Mouse (Mus musculus) embryonic facial prominence, embryonic 15.5 days (tissue): ENCODE results near the gene Tmem115. TPM values are rescaled to one million over a fixed set of nuclear protein-coding genes. Genes with fewer than 3 reads are reported as not detected.

Experiments used
- ATAC-seq: fragments of 200-750 bp; cut with Nextera tagmentation; 2 replicates; pipeline ENCODE4 v1.8.0; 2017; ENCODE audit warnings: low read depth, moderate TSS enrichment; ENCODE audit not compliant: insufficient number of reproducible peaks, low FRiP score, low TSS enrichment
- H3K27ac ChIP-seq: fragments of 300-500 bp; sonication (generic); replicated peaks from 2 replicates; pipeline ENCODE4 v1.5.1; 2015; ENCODE audit warnings: mild to moderate bottlenecking, inconsistent platforms
- H3K27me3 ChIP-seq: fragments of 300-500 bp; sonication (generic); 2 replicates; pipeline ENCODE4 v1.6.1; 2015; ENCODE audit warnings: inconsistent platforms
- H3K36me3 ChIP-seq: fragments of 300-500 bp; sonication (generic); 2 replicates; pipeline ENCODE4 v1.6.1; 2015; ENCODE audit warnings: mild to moderate bottlenecking, inconsistent platforms
- H3K4me1 ChIP-seq: fragments of 300-500 bp; sonication (generic); 2 replicates; pipeline ENCODE4 v1.6.1; 2015; ENCODE audit warnings: inconsistent platforms
- H3K4me2 ChIP-seq: fragments of 300-500 bp; sonication (generic); replicated peaks from 2 replicates; pipeline ENCODE4 v1.6.1; 2015; ENCODE audit warnings: mild to moderate bottlenecking, inconsistent platforms
- H3K4me3 ChIP-seq: fragments of 300-500 bp; sonication (generic); replicated peaks from 2 replicates; pipeline ENCODE4 v1.5.1; 2015; ENCODE audit warnings: mild to moderate bottlenecking, inconsistent platforms
- H3K9ac ChIP-seq: fragments of 300-500 bp; sonication (generic); 2 replicates; pipeline ENCODE4 v1.6.1; 2015; ENCODE audit warnings: inconsistent platforms
- H3K9me3 ChIP-seq: fragments of 300-500 bp; sonication (generic); replicated peaks from 2 replicates; pipeline ENCODE4 v1.6.1; 2016; ENCODE audit warnings: inconsistent platforms
- WGBS: fragments of 180-500 bp; shearing (Covaris S2); methylation state at CpG from one replicate; pipeline ENCODE4 v1.1.7; 2015; 5-methylcytosine and 5-hydroxymethylcytosine counted together
- polyA plus RNA-seq: library from polyadenylated mRNA; unstranded; fragments of >200 nt; fragmentation: Nextera tagmentation; extraction: Ambion mirVana; gene quantifications from 2 replicates; pipeline ENCODE4 v1.2.1, GENCODE M21; 2015

Gene Tmem115
- polyA plus RNA-seq, 1 experiment from 2014 or later, result 51.6 TPM

DNA sequence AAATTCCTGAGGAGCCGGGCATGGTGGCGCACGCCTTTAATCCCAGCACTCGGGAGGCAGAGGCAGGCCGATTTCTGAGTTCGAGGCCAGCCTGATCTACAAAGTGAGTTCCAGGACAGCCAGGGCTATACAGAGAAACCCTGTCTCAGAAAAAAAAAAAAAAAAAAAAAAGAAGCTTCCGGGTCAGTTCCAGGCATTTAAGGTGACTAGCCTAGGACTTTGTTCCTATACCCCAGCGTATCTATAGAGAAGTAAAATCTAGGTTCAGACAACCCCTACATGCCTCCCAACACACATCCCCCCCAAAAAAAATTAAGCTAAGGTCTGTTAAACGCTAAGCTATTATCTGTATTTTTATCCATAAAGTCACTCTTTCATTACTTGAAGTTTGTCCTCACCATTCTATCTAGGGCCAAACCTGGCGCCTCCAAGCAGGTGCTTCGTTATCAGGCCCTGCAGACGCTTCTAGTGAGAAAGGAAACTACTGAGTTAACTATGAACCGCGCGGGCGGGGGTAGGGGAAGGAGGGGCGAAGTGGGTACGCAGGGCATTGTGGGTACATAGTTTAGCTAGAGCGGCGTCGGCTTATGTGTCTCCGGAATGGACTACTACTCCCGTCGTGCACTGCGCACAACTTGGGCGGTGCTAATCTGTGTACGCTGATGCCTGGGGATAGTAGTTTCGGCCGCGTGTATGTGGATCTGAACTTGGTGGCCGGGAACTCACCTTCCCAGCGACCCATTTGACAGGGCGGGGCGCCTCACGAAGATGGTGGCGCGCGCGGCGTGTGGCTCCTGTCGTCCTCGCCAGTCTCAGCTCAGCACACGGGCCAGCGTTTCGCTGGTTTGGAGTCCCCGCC lies 53.5 kb downstream of the Tmem115 start, which contains the start of gene Ifrd2:
Gene Ifrd2, plus strand, starts transcription at position 669 of the 859 bp plus-strand sequence.
- no peaks in the 10 kb centered on the region for H3K27me3 ChIP-seq
- H3K4me2 ChIP-seq, result peak within 1 kb of the TSS; percentile 85
- H3K36me3 ChIP-seq, result peaks cover 44% of the 10 kb centered on the region
- peak within 1 kb of the TSS; percentile 44 for H3K9ac ChIP-seq
- peak within 1 kb of the TSS; percentile 48; the same call in 1 of the 2 replicates for H3K27ac ChIP-seq
- peak; percentile 98 for ATAC-seq
- H3K4me3 ChIP-seq, result peak within 1 kb of the TSS; percentile 74
- WGBS, result 14% methylated on average over 46 of the region's 46 CpGs
- peaks cover 22% of the 10 kb centered on the region for H3K4me1 ChIP-seq
- no peaks in the 10 kb centered on the region for H3K9me3 ChIP-seq

GRCm38 (mm10) chr9:107587833-107588639 lies 54.3 kb downstream of the Tmem115 start:
- H3K36me3 ChIP-seq, result peaks cover 47% of the 10 kb centered on the region
- WGBS, result 3% methylated on average over 33 of the region's 33 CpGs
- H3K9ac ChIP-seq, result peak overlapping the region; percentile 44
- H3K27me3 ChIP-seq, result no peaks in the 10 kb centered on the region
- H3K4me2 ChIP-seq, result peak overlapping the region; percentile 85
- no peak for ATAC-seq
- no peaks in the 10 kb centered on the region for H3K9me3 ChIP-seq
- peak overlapping the region; percentile 48; the same call in 1 of the 2 replicates for H3K27ac ChIP-seq
- peaks cover 16% of the 10 kb centered on the region for H3K4me1 ChIP-seq
- peak overlapping the region; percentile 74 for H3K4me3 ChIP-seq

Other genes with a start within 250 kb of the Tmem115 start
- 22.2 and 24.0 TPM in 2 replicates for gene Mapkapk3, start 244.1 kb upstream of the Tmem115 start, polyA plus RNA-seq
- gene Cish, start 237.9 kb upstream of the Tmem115 start, polyA plus RNA-seq, result 14.4 and 18.9 TPM in 2 replicates
- 11.7 and 12.3 TPM in 2 replicates for gene Hemk1, start 195.6 kb upstream of the Tmem115 start, polyA plus RNA-seq
- 0.91 and 0.97 TPM in 2 replicates for gene 6430571L13Rik, start 193.3 kb upstream of the Tmem115 start, polyA plus RNA-seq
- 0.96 and 1.3 TPM in 2 replicates for gene Cacna2d2, start 134.3 kb upstream of the Tmem115 start, polyA plus RNA-seq
- 26.4 and 26.8 TPM in 2 replicates for gene Cyb561d2, start 8.2 kb downstream of the Tmem115 start, polyA plus RNA-seq
- 41.9 and 48.0 TPM in 2 replicates for gene Nprl2, start 8.3 kb downstream of the Tmem115 start, polyA plus RNA-seq
- gene Zmynd10, start 13.4 kb downstream of the Tmem115 start, polyA plus RNA-seq, result 10.7 and 25.9 TPM in 2 replicates
- 82.0 and 87.7 TPM in 2 replicates for gene Rassf1, start 17.6 kb downstream of the Tmem115 start, polyA plus RNA-seq
- 42.9 and 43.6 TPM in 2 replicates for gene Tusc2, start 29.3 kb downstream of the Tmem115 start, polyA plus RNA-seq
- 97.5 and 98.4 TPM in 2 replicates for gene Hyal2, start 34.0 kb downstream of the Tmem115 start, polyA plus RNA-seq
- 14.5 and 15.7 TPM in 2 replicates for gene Hyal1, start 43.0 kb downstream of the Tmem115 start, polyA plus RNA-seq
- 21.5 and 22.8 TPM in 2 replicates for gene Naa80, start 44.9 kb downstream of the Tmem115 start, polyA plus RNA-seq
- 2.0 TPM in 2 replicates for gene Hyal3, start 46.9 kb downstream of the Tmem115 start, polyA plus RNA-seq
- gene Ifrd2, start 53.7 kb downstream of the Tmem115 start, polyA plus RNA-seq, result 46.8 and 47.1 TPM in 2 replicates
- gene Sema3b, start 75.3 kb downstream of the Tmem115 start, polyA plus RNA-seq, result 21.2 and 22.7 TPM in 2 replicates
- gene Gnai2, start 101.4 kb downstream of the Tmem115 start, polyA plus RNA-seq, result 458 and 459 TPM in 2 replicates
- 3.7 and 4.2 TPM in 2 replicates for gene Slc38a3, start 135.6 kb downstream of the Tmem115 start, polyA plus RNA-seq
- gene Gnat1, start 145.8 kb downstream of the Tmem115 start, polyA plus RNA-seq, result 1.9 and 3.4 TPM in 2 replicates
- gene Sema3f, start 176.5 kb downstream of the Tmem115 start, polyA plus RNA-seq, result 40.6 and 44.6 TPM in 2 replicates
- 198 and 218 TPM in 2 replicates for gene Rbm5, start 237.1 kb downstream of the Tmem115 start, polyA plus RNA-seq